Mouse (Mus musculus) ES-Bruce4 (cell line): Measurements from ENCODE around the gene Olfr1009.

Experiments
- CTCF ChIP-seq: IDR thresholded peaks from one replicate; pipeline ENCODE4 v1.8.1; 2011; ENCODE audit warnings: low read depth, low read length
- EP300 ChIP-seq: IDR thresholded peaks from 2 replicates; pipeline ENCODE4 v1.6.1; 2011; ENCODE audit warnings: low read depth, low read length; ENCODE audit not compliant: insufficient read depth
- POLR2A ChIP-seq: IDR thresholded peaks from one replicate; pipeline ENCODE4 v1.8.1; 2011; ENCODE audit warnings: low read length; ENCODE audit not compliant: insufficient read depth

DNA sequence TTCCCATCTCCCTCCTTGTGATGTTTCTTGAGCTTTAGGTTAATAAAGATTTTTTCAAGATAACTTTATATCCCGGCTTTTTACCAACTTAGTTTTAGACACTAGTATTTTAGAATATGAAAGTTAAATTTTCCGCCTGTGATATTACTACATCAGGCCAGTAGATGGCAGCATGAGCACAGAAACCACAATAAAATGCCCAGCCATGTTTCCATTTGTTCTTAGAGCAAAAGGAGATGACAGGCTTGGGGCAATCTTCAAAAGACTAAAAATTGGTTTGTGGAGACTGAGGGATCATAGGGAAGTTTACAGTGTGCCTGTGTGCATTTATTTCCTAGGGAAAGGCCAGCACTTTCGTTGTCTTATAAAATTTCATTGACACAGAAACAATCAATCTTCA is 10.6 kb downstream of the Olfr1009 start:
- no peak for TF ChIP-seq CTCF
- TF ChIP-seq POLR2A = no peak
- TF ChIP-seq EP300 = no peak
